Mouse (Mus musculus): Measurements from ENCODE around the gene Apba1. TPM values are rescaled to one million over a fixed set of nuclear protein-coding genes. Genes with fewer than 3 reads are reported as not detected.

Gene Apba1
- polyA plus RNA-seq, 1 experiment from 2014 or later = 0.51 TPM

DNA sequence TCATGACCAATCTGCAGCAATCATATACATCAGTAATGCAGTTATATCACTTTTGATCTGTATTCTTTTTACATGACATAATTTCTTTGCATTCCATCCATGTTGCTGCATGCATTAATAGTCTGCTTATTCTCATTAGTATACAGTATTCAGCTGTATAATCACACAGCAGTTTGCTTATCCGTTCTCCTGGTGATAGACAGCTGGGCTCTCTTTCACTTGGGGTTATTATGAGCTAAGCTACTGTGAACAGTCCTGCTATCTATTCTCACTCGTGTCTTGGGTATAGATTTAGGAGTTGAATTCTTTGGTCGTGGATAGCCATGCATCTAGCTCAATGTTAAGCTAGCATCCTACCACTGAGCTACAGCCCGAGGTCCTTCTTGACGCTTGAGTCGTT lies 16.7 kb downstream of the Apba1 start:
- no peak overlapping the region for H3K27ac ChIP-seq (ENCODE audit: poor library complexity, severe bottlenecking)
- ATAC-seq (ENCODE audit: insufficient number of reproducible peaks, low FRiP score) = no peak
- H3K9ac ChIP-seq = no peak overlapping the region
- no peaks in the 10 kb centered on the region for H3K36me3 ChIP-seq
- no peak overlapping the region for H3K4me2 ChIP-seq
- H3K9me3 ChIP-seq (replicated peaks) = no peaks in the 10 kb centered on the region
- 70% methylated on average over 6 of the region's 6 CpGs for WGBS
- peaks cover 4% of the 10 kb centered on the region for H3K4me1 ChIP-seq (replicated peaks)
- H3K27me3 ChIP-seq (replicated peaks) = no peaks in the 10 kb centered on the region
- H3K4me3 ChIP-seq = no peak overlapping the region

DNA sequence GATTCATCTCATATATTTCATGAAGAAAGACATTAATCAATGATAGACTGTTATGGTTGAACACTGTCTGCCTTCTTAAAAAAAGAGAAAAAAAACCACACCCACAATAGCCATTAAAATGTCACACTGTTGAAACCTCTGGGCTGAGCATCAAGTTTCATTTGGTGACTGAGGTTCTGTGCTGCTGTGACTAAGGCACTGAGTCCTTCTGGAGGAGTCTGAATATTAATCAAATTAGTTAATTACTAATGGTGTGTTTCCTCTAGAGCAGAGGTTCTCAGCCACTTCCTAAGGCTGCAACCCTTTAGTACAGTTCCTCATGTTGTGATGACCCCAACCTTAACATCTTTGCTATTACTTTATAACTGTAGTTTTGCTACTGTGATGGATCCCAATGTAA lies 20.4 kb downstream of the Apba1 start:
- H3K9ac ChIP-seq = no peak overlapping the region
- H3K4me1 ChIP-seq (replicated peaks) = peaks cover 10% of the 10 kb centered on the region
- no peak overlapping the region for H3K4me2 ChIP-seq
- H3K36me3 ChIP-seq = no peaks in the 10 kb centered on the region
- no peaks in the 10 kb centered on the region for H3K27me3 ChIP-seq (replicated peaks)
- no peak overlapping the region for H3K4me3 ChIP-seq
- H3K9me3 ChIP-seq (replicated peaks) = no peaks in the 10 kb centered on the region
- H3K27ac ChIP-seq (ENCODE audit: poor library complexity, severe bottlenecking) = no peak overlapping the region
- no peak for ATAC-seq (ENCODE audit: insufficient number of reproducible peaks, low FRiP score)

DNA sequence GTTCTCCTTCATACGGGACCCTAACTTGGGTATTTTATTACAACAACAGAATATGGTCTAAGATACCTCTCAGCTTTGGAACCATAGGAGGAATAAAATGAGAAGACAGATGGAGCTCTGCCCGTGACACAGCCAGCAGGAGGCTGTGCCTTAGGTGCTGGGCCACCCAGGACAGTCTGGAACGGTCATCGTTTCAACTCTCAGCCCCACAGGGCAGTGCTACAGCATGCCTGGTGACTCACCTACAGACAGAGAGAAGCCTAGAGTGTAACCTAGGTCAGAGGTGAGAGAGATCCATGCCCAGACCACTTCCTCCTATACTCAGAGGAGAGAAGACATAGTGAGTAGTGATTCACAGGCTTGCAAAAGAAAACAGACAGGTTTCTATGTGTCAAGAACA lies 21.4 kb downstream of the Apba1 start:
- H3K4me1 ChIP-seq (replicated peaks) = peaks cover 10% of the 10 kb centered on the region
- no peak overlapping the region for H3K4me2 ChIP-seq
- no peak overlapping the region for H3K27ac ChIP-seq (ENCODE audit: poor library complexity, severe bottlenecking)
- ATAC-seq (ENCODE audit: insufficient number of reproducible peaks, low FRiP score) = no peak
- H3K27me3 ChIP-seq (replicated peaks) = no peaks in the 10 kb centered on the region
- no peak overlapping the region for H3K9ac ChIP-seq
- H3K9me3 ChIP-seq (replicated peaks) = no peaks in the 10 kb centered on the region
- no peaks in the 10 kb centered on the region for H3K36me3 ChIP-seq
- no peak overlapping the region for H3K4me3 ChIP-seq
- 72% methylated on average over 4 of the region's 4 CpGs for WGBS

DNA sequence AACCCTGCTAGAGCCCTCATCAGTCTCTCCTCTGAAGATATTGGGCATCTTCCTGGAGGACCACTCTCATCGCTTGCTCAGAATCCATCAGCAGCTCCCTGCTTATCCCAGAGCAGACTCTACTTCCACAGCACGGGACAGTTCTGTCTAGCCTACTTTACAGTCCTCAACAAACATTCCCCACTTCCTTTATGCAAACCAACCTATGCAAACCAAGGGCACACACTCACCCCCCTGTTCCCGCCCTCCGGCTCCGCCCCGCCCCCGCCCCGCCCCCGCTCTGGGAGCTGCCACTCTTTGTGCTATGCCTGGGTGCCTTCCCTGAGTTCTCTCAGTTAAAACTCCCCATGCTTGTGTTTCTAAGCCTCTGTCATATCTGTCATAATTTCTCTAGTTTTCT lies 23.3 kb downstream of the Apba1 start:
- Histone ChIP-seq H3K4me1 (replicated peaks) (peaks cover 10% of the 10 kb centered on the region), H3K9me3 (replicated peaks) (no peaks in the 10 kb centered on the region), H3K27ac (ENCODE audit: poor library complexity, severe bottlenecking) (no peak overlapping the region), H3K36me3 (no peaks in the 10 kb centered on the region), H3K27me3 (replicated peaks) (no peaks in the 10 kb centered on the region), H3K4me3 (no peak overlapping the region), H3K4me2 (no peak overlapping the region), H3K9ac (no peak overlapping the region)
- WGBS = 13% methylated on average over 9 of the region's 9 CpGs
- ATAC-seq (ENCODE audit: insufficient number of reproducible peaks, low FRiP score) = no peak

DNA sequence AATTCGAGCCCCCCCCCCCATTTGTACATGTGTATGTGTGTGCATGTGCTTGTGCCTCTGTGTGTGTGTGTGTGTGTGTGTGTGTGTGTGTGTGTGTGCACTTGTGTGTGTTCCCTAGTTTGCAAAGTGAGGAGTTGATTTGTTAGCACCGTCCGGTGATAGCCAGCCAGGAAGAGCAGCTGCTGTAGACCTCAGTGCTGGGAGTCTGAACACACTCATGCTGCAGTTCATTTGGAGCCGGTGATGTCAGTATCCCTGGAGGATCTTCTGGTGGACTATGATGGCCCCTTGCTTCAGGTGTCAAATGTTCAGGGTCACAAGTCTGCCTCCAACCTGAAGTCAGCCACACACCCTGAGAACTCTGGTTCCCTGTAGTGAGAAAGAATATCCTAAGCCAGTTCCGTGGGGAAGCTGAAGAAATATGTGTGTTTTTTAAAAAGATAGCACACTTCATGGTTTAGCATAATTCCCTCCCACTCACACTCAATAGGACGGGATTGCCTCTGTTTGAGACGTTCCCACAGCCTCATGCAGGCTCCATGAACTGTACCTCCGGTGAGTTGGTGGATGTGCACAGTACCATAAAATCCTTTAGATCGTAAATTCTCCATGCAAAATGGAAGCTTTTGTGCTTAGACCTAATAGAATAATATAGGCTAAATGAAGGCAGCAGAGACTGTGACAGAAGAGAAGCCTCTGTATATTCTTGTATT lies 29.9 kb downstream of the Apba1 start:
- no peaks in the 10 kb centered on the region for H3K27me3 ChIP-seq (replicated peaks)
- H3K9ac ChIP-seq = no peak overlapping the region
- ATAC-seq (ENCODE audit: insufficient number of reproducible peaks, low FRiP score) = no peak
- no peaks in the 10 kb centered on the region for H3K9me3 ChIP-seq (replicated peaks)
- H3K4me3 ChIP-seq = no peak overlapping the region
- H3K27ac ChIP-seq (ENCODE audit: poor library complexity, severe bottlenecking) = no peak overlapping the region
- peaks cover 7% of the 10 kb centered on the region for H3K4me1 ChIP-seq (replicated peaks)
- no peak overlapping the region for H3K4me2 ChIP-seq
- H3K36me3 ChIP-seq = no peaks in the 10 kb centered on the region
- WGBS = 75% methylated on average over 9 of the region's 9 CpGs

DNA sequence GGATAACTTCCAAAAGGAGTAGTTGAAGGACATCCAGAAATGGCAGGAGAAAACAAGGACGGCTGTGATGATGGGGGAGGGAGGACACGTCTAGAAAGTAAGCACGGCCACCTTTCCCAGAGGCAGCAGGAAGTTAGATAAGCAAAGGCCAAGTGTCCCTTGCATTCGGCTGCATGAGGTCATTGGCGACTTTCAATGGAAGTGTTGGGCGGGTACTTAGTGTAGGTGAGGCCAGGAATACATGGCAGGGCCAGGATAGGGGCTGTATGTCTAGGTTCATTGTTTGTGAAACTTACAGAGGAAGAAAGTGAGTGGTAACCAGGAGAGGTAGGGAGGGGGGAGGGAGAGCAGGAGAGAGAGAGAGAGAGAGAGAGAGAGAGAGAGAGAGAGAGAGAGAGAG lies 33.0 kb downstream of the Apba1 start:
- no peak for ATAC-seq (ENCODE audit: insufficient number of reproducible peaks, low FRiP score)
- no peak overlapping the region for H3K4me2 ChIP-seq
- H3K9ac ChIP-seq = no peak overlapping the region
- H3K4me1 ChIP-seq (replicated peaks) = peaks cover 7% of the 10 kb centered on the region
- H3K27me3 ChIP-seq (replicated peaks) = no peaks in the 10 kb centered on the region
- no peak overlapping the region for H3K27ac ChIP-seq (ENCODE audit: poor library complexity, severe bottlenecking)
- 17% methylated on average over 6 of the region's 6 CpGs for WGBS
- no peak overlapping the region for H3K4me3 ChIP-seq
- H3K9me3 ChIP-seq (replicated peaks) = no peaks in the 10 kb centered on the region
- H3K36me3 ChIP-seq = no peaks in the 10 kb centered on the region

DNA sequence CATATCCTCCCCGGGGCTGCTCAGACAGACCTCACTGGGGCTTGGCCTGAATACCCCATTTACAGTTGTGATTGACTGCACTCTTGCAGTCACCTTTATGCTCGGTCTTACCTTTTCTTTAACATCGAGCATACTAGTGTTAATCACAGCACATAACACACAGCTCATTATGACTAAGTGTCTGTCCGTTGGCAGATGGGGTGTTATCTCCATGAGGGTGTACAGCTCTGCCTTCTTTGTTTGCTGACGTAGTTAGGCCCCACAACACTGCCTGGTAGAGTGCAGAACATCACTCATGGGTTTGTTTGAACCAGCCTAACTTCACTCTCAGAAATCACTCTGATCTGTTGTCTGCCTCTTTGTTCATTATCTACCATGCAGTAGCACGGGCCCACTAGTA lies 33.9 kb downstream of the Apba1 start:
- no peaks in the 10 kb centered on the region for H3K27me3 ChIP-seq (replicated peaks)
- 77% methylated on average over 6 of the region's 6 CpGs for WGBS
- ATAC-seq (ENCODE audit: insufficient number of reproducible peaks, low FRiP score) = no peak

DNA sequence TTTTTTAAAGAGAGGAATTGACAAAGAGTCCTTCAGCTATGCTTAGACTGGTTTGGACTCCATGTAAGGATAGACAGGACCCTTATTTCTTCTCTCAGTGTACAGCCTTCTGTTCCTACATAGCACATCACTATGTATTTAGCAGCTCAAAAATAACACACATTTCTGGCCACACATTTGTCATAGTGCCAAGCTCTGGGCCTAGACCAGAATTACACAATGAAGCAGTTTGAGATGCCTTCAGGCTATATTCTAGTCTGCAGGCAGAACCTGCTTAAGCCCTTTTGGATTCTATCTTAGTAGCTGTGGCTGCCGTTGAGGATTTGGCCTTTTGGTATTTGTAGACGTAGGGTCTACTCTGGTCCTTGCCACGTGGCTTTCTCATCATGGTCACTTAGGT lies 35.8 kb downstream of the Apba1 start:
- Histone ChIP-seq H3K9ac (no peak overlapping the region), H3K36me3 (no peaks in the 10 kb centered on the region), H3K4me2 (no peak overlapping the region), H3K27ac (ENCODE audit: poor library complexity, severe bottlenecking) (no peak overlapping the region), H3K27me3 (replicated peaks) (no peaks in the 10 kb centered on the region), H3K4me1 (replicated peaks) (peaks cover 7% of the 10 kb centered on the region), H3K4me3 (no peak overlapping the region), H3K9me3 (replicated peaks) (no peaks in the 10 kb centered on the region)
- 54% methylated on average over 3 of the region's 3 CpGs for WGBS
- ATAC-seq (ENCODE audit: insufficient number of reproducible peaks, low FRiP score) = no peak

More for the DNA sequence above, 33.9 kb downstream of the Apba1 start:
- Histone ChIP-seq H3K36me3 (no peaks in the 10 kb centered on the region), H3K9ac (no peak overlapping the region), H3K27ac (ENCODE audit: poor library complexity, severe bottlenecking) (no peak overlapping the region), H3K4me2 (no peak overlapping the region), H3K4me3 (no peak overlapping the region), H3K9me3 (replicated peaks) (no peaks in the 10 kb centered on the region), H3K4me1 (replicated peaks) (peaks cover 7% of the 10 kb centered on the region)

DNA sequence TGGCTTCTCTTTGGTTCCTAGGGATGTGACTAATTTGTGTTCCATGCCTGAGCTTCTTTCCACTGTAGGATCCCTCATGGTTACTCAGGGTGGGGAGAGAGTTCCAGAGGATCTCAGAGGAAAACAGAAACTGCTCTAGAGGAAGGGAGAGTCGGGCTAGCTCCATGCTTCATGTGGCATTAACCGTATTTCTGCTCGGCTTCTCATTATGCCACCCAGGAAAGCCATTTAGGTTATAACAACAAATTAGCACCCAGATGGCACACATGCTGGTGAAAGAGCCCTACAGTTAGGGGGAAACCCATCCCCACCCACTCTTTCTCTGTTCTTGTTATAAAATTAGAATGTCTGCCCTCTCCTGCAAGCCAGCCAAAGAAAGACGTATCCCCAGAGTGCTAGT lies 36.5 kb downstream of the Apba1 start:
- ATAC-seq (ENCODE audit: insufficient number of reproducible peaks, low FRiP score) = no peak
- no peaks in the 10 kb centered on the region for H3K36me3 ChIP-seq
- WGBS = 60% methylated on average over 4 of the region's 4 CpGs

DNA sequence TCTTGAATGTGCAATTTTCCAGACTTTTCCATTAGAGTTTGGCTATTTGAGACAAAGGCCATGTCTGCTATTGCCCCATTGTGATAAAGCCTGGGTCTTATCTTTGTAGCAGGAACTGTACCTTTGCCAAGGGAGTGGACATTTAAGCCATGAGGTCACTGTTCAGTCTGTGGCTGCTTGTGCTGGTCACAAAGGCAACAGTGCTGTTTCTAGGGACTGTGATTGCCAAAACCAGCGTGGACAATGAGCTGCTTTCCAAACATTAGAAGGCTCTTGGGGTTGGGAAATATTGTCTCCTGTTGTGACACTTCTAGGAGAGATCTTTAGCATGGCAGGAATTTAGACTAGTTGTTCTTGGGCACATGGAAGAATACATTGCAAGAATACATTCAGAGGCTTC lies 42.5 kb downstream of the Apba1 start:
- H3K27ac ChIP-seq (ENCODE audit: poor library complexity, severe bottlenecking) = peak overlapping the region; percentile 37; the same call in 1 of the 2 replicates
- ATAC-seq (ENCODE audit: insufficient number of reproducible peaks, low FRiP score) = no peak; the same call in 1 of the 2 replicates
- WGBS = 24% methylated on average over 1 of the region's 1 CpGs

More for the DNA sequence above, 36.5 kb downstream of the Apba1 start:
- Histone ChIP-seq H3K4me3 (no peak overlapping the region), H3K9me3 (replicated peaks) (no peaks in the 10 kb centered on the region), H3K4me2 (no peak overlapping the region), H3K4me1 (replicated peaks) (peaks cover 7% of the 10 kb centered on the region), H3K27me3 (replicated peaks) (no peaks in the 10 kb centered on the region), H3K9ac (no peak overlapping the region), H3K27ac (ENCODE audit: poor library complexity, severe bottlenecking) (no peak overlapping the region)

DNA sequence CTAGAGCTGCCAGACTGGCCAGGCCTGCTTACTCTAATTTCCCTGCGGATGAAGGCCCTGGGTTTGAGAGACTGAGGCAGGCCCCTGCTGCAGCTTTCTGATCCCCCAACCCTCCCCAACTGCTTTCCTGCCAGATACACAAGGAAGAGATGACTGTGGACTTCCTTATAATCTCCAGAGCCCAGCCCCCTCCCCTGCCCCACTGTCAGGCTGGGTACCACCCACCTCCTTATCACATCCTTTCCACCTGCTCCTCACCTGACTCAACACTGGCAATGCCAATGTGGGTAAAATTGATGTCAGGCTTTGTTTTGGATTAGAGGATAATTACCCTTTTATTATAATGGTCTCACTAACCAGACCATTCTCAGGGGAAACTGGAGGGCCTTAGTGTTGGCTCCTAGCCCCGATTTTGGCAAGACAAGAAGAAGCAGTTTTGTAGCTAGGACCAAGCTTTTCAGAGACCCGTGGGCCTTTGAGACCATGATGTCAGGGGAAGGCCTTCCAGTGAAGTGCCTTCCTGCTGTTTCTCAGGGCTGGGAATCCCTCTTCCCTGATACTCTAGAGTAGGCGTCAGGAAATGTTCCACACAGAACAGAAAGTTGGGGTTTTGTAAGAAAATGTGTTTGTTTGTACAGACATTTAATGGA lies 44.7 kb downstream of the Apba1 start:
- no peaks in the 10 kb centered on the region for H3K36me3 ChIP-seq
- WGBS = 52% methylated on average over 4 of the region's 4 CpGs

More for the DNA sequence above, 42.5 kb downstream of the Apba1 start:
- H3K9me3 ChIP-seq (replicated peaks) = no peaks in the 10 kb centered on the region
- H3K9ac ChIP-seq = no peak overlapping the region
- H3K27me3 ChIP-seq (replicated peaks) = no peaks in the 10 kb centered on the region
- no peak overlapping the region for H3K4me2 ChIP-seq
- H3K4me1 ChIP-seq (replicated peaks) = peaks cover 15% of the 10 kb centered on the region
- no peaks in the 10 kb centered on the region for H3K36me3 ChIP-seq
- H3K4me3 ChIP-seq = no peak overlapping the region

More for the DNA sequence above, 44.7 kb downstream of the Apba1 start:
- Histone ChIP-seq H3K4me1 (replicated peaks) (peaks cover 31% of the 10 kb centered on the region), H3K9me3 (replicated peaks) (no peaks in the 10 kb centered on the region), H3K4me3 (no peak overlapping the region), H3K27ac (ENCODE audit: poor library complexity, severe bottlenecking) (no peak overlapping the region), H3K4me2 (no peak overlapping the region), H3K27me3 (replicated peaks) (no peaks in the 10 kb centered on the region), H3K9ac (no peak overlapping the region)
- ATAC-seq (ENCODE audit: insufficient number of reproducible peaks, low FRiP score) = 0 out of 2 replicates have a peak, but pooled peaks have one; percentile 18
